Mouse (Mus musculus) R1 (cell line): ENCODE results near the gene Apaf1.
A peak's percentile ranks its signal among the peaks of the same experiment; 100 is the strongest.

Experiments
- DNase-seq: peaks from one replicate; pipeline ENCODE4 v3.0.0-alpha.2; 2018; ENCODE audit warnings: low read depth, low spot score

Apaf1 gene

GRCm38 (mm10) chr10:91081959-91082507 lies 537 bp downstream of the Apaf1 start:
- peak; percentile 60 for DNase-seq

- no peak for DNase-seq
These were observed 2.0 kb downstream of the Apaf1 start for GRCm38 (mm10) chr10:91080540-91080939.

GRCm38 (mm10) chr10:91076667-91077066 lies 5.9 kb downstream of the Apaf1 start:
- no peak for DNase-seq

GRCm38 (mm10) chr10:91073345-91073744 lies 9.2 kb downstream of the Apaf1 start:
- DNase-seq = no peak

- DNase-seq = no peak
These were observed 10.8 kb downstream of the Apaf1 start for GRCm38 (mm10) chr10:91071768-91072167.

- peak; percentile 23 for DNase-seq
These were observed 20.2 kb downstream of the Apaf1 start for GRCm38 (mm10) chr10:91062355-91062754.

- DNase-seq = peak; percentile 73
These were observed 21.8 kb downstream of the Apaf1 start for GRCm38 (mm10) chr10:91060742-91061141.

- DNase-seq = no peak
These were observed 29.8 kb downstream of the Apaf1 start for GRCm38 (mm10) chr10:91052734-91053133.

- DNase-seq = no peak
These were observed 31.4 kb downstream of the Apaf1 start for GRCm38 (mm10) chr10:91051156-91051555.

GRCm38 (mm10) chr10:91049696-91050095 lies 32.9 kb downstream of the Apaf1 start:
- no peak for DNase-seq

- DNase-seq = peak; percentile 86
These were observed 48.6 kb downstream of the Apaf1 start for GRCm38 (mm10) chr10:91033942-91034341.

- DNase-seq = peak; percentile 77
These were observed 50.2 kb downstream of the Apaf1 start for GRCm38 (mm10) chr10:91032399-91032798.

- no peak for DNase-seq
These were observed 51.4 kb downstream of the Apaf1 start for GRCm38 (mm10) chr10:91031176-91031575.

GRCm38 (mm10) chr10:91029002-91029539 lies 53.5 kb downstream of the Apaf1 start:
- DNase-seq = no peak

GRCm38 (mm10) chr10:91027964-91028363 lies 54.6 kb downstream of the Apaf1 start:
- DNase-seq = peak; percentile 79

GRCm38 (mm10) chr10:91027468-91027867 lies 55.1 kb downstream of the Apaf1 start:
- DNase-seq = no peak

GRCm38 (mm10) chr10:91005858-91006538 lies 76.6 kb downstream of the Apaf1 start:
- peak; percentile 27 for DNase-seq

GRCm38 (mm10) chr10:91001421-91001820 lies 81.1 kb downstream of the Apaf1 start:
- DNase-seq = no peak

GRCm38 (mm10) chr10:90999899-91000298 lies 82.7 kb downstream of the Apaf1 start:
- DNase-seq = no peak

GRCm38 (mm10) chr10:90993869-90994268 lies 88.7 kb downstream of the Apaf1 start:
- DNase-seq = no peak

GRCm38 (mm10) chr10:90992237-90992636 lies 90.3 kb downstream of the Apaf1 start:
- no peak for DNase-seq

- DNase-seq = no peak
These were observed 92.2 kb downstream of the Apaf1 start for GRCm38 (mm10) chr10:90990340-90990739.

- no peak for DNase-seq
These were observed 99.5 kb downstream of the Apaf1 start for GRCm38 (mm10) chr10:90983046-90983445.
